22 mouse cellular contexts compared by ENCODE assay signal in the genomic region with DNA sequence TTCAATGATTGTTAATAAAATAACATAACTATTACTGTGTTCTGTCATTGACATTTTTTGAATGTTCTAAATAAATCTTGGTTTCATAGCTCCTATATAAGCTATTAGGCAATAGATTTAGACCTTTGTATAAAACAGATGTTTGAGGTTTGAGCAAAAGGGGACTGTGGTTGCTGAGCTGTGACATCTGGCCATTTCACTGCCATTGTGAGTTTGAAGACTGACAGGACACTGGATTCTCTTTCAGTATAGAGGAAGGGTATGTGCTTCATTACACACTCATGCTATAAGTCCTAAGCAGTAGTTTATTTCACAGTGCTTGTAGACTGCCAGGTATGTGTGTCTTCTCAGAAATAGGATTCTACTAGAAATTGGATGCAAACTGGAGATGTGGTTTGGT.
DNase-seq lines count a peak whose midpoint lies in the region; ATAC-seq and TF ChIP-seq lines count a peak whose summit lies in the region.
"Had no signal": no experiment of that assay in that cellular context is flagged by ENCODE, and none has a peak within 500 bp of the region (broad histone marks: within the 10 kb centered on the region; RNA-seq: fewer than 3 reads in every experiment).

No protein-coding gene starts in this region.

- no peak overlapping the region for H3K9ac ChIP-seq in lung, embryonic 16.5 days (ENCODE audit: low read length)
- no peak overlapping the region for H3K9ac ChIP-seq in midbrain, embryonic 15.5 days
- H3K9ac ChIP-seq: embryonic facial prominence, embryonic 12.5 days; forebrain, embryonic 15.5 days; heart, embryonic 15.5 days; hindbrain, embryonic 13.5 days had no signal

- no peaks in the 10 kb centered on the region for H3K27me3 ChIP-seq in lung, embryonic 16.5 days (ENCODE audit: control insufficient read depth, insufficient read depth, low read depth, low read length)
- no peaks in the 10 kb centered on the region for H3K27me3 ChIP-seq in C2C12 (ENCODE audit: control insufficient read depth, insufficient read depth, insufficient read length)
- no peaks in the 10 kb centered on the region for H3K27me3 ChIP-seq in midbrain, embryonic 15.5 days (replicated peaks)
- H3K27me3 ChIP-seq: embryonic facial prominence, embryonic 12.5 days; forebrain, embryonic 15.5 days; heart, embryonic 15.5 days; hindbrain, embryonic 13.5 days had no signal

- no peak for TF ChIP-seq CTCF in gastrocnemius, adult 2 months (IDR thresholded peaks at IDR 0.05)
- TF ChIP-seq CTCF in C2C12 (IDR thresholded peaks at IDR 0.05; ENCODE audit: control insufficient read depth, insufficient read depth, insufficient read length), result no peak

- H3K79me2 ChIP-seq in C2C12 (ENCODE audit: control insufficient read depth, insufficient read depth) (peaks cover 100% of the 10 kb centered on the region), macrophage (ENCODE audit: inconsistent target) (peaks cover 94% of the 10 kb centered on the region)

- H3K27ac ChIP-seq in gastrocnemius, adult 2 months, result 0 out of 2 replicates have a peak overlapping the region, but pooled peaks have one; percentile 7
- no peak overlapping the region for H3K27ac ChIP-seq in lung, embryonic 16.5 days (ENCODE audit: low read length)
- H3K27ac ChIP-seq in macrophage, result 0 out of 2 replicates have a peak overlapping the region, but pooled peaks have one; percentile 12
- H3K27ac ChIP-seq in midbrain, embryonic 15.5 days, result no peak overlapping the region
- H3K27ac ChIP-seq: embryonic facial prominence, embryonic 12.5 days; forebrain, embryonic 15.5 days; heart, embryonic 15.5 days; hindbrain, embryonic 13.5 days; hindbrain, postnatal 0 days had no signal

- H3K9me3 ChIP-seq in lung, embryonic 16.5 days (ENCODE audit: control insufficient read depth, low read length), result no peaks in the 10 kb centered on the region
- H3K9me3 ChIP-seq in midbrain, embryonic 15.5 days, result no peaks in the 10 kb centered on the region
- H3K9me3 ChIP-seq: embryonic facial prominence, embryonic 12.5 days; forebrain, embryonic 15.5 days; heart, embryonic 15.5 days; hindbrain, embryonic 13.5 days had no signal

- H3K4me2 ChIP-seq in lung, embryonic 16.5 days (ENCODE audit: low read depth, low read length), result no peak overlapping the region
- no peak overlapping the region for H3K4me2 ChIP-seq in midbrain, embryonic 15.5 days
- H3K4me2 ChIP-seq: embryonic facial prominence, embryonic 12.5 days; forebrain, embryonic 15.5 days; heart, embryonic 11.5 days; heart, embryonic 15.5 days; hindbrain, embryonic 13.5 days had no signal

- no peaks in the 10 kb centered on the region for H3K36me3 ChIP-seq in lung, embryonic 16.5 days (ENCODE audit: control insufficient read depth, insufficient read depth, low read length)
- H3K36me3 ChIP-seq in C2C12 (ENCODE audit: control insufficient read depth, insufficient read depth) (peaks cover 27% of the 10 kb centered on the region), macrophage (ENCODE audit: inconsistent target) (0 out of 2 replicates have a peak, but pooled peaks cover 5% of the 10 kb centered on the region)
- no peaks in the 10 kb centered on the region for H3K36me3 ChIP-seq in midbrain, embryonic 15.5 days (replicated peaks)
- H3K36me3 ChIP-seq: embryonic facial prominence, embryonic 12.5 days; forebrain, embryonic 15.5 days; heart, embryonic 15.5 days; hindbrain, embryonic 13.5 days had no signal

- ATAC-seq in lung, embryonic 16.5 days (ENCODE audit: low read depth), result peak; percentile 88
- no peak for ATAC-seq in midbrain, embryonic 15.5 days (replicated peaks)
- ATAC-seq: CD4-positive, CD25-positive, alpha-beta regulatory T cell, adult 4 months; forebrain, embryonic 15.5 days; hindbrain, postnatal 0 days had no signal

- peaks cover 94% of the 10 kb centered on the region for H3K79me3 ChIP-seq in C2C12 (ENCODE audit: low read depth)

- no peak overlapping the region for H3K4me3 ChIP-seq in gastrocnemius, adult 2 months
- H3K4me3 ChIP-seq in lung, embryonic 16.5 days (ENCODE audit: low read length), result no peak overlapping the region
- H3K4me3 ChIP-seq in C2C12 (ENCODE audit: insufficient read depth, poor library complexity, severe bottlenecking), result no peak overlapping the region
- H3K4me3 ChIP-seq in macrophage (ENCODE audit: inconsistent target), result no peak overlapping the region
- H3K4me3 ChIP-seq in midbrain, embryonic 15.5 days, result no peak overlapping the region
- H3K4me3 ChIP-seq: embryonic facial prominence, embryonic 12.5 days; forebrain, embryonic 15.5 days; heart, embryonic 15.5 days; hindbrain, embryonic 13.5 days had no signal

- intact Hi-C loops in gastrocnemius, adult 2 months (cut with DNase I), result no loop called here
- intact Hi-C loops in gastrocnemius, postnatal 14 days (cut with DNase I; ENCODE audit: low total_unique reads), result no loop called here

- DNase-seq in gastrocnemius, adult 2 months, result no peak
- no peak for DNase-seq in gastrocnemius, postnatal 14 days
- DNase-seq in lung, postnatal 4 days, result no peak
- no peak for DNase-seq in natural killer cell, adult 2 months (ENCODE audit: low spot score in 2 of 2)
- DNase-seq: adrenal gland, postnatal 10 days; cerebellum, adult 11-12 months; cerebellum, adult 9-10 months; cerebellum, postnatal 25 days; gastrocnemius, postnatal 25 days; heart, adult 18-20 months; heart, postnatal 14 days had no signal

- H3K4me1 ChIP-seq in lung, embryonic 16.5 days (replicated peaks; ENCODE audit: control insufficient read depth, insufficient read depth, low read length), result peaks cover 11% of the 10 kb centered on the region; the same call in 1 of the 2 replicates
- H3K4me1 ChIP-seq in midbrain, embryonic 15.5 days, result peaks cover 6% of the 10 kb centered on the region; the same call in 1 of the 2 replicates

- H3ac ChIP-seq in C2C12 (ENCODE audit: control insufficient read depth, insufficient read length, low read depth), result no peak overlapping the region

TF ChIP-seq in C2C12, 6 proteins besides CTCF, POLR2A, EP300 and RAD21:
- TF ChIP-seq MAX (IDR thresholded peaks at IDR 0.05) (no peak), CEBPB (IDR thresholded peaks at IDR 0.05; ENCODE audit: low read depth) (peak; percentile 42)

Comparison
In these comparisons a context has a peak if more than half of its experiments do, and no peak if none do; other contexts are left out.
1. H3K27ac ChIP-seq: peak in gastrocnemius, adult 2 months (single experiment) and macrophage (single experiment); none in lung, embryonic 16.5 days (single experiment) and midbrain, embryonic 15.5 days (single experiment).